Mouse (Mus musculus) heart, postnatal 0 days (tissue): ENCODE results near the gene Klhl26.

ENCODE experiments used
- CTCF ChIP-seq: IDR thresholded peaks from 2 replicates; pipeline ENCODE4 v1.5.1; 2016; ENCODE audit warnings: antibody characterized with exemption, control low read depth, low read depth
- EP300 ChIP-seq: IDR thresholded peaks from 2 replicates; pipeline ENCODE4 v1.6.1; 2016; ENCODE audit warnings: antibody characterized with exemption, low read depth

GRCm38 (mm10) chr8:70463306-70463705 is 13.5 kb downstream of the Klhl26 start:
- TF ChIP-seq CTCF, result no peak
- no peak for TF ChIP-seq EP300
